Mouse (Mus musculus) gastrocnemius, postnatal 4 days (tissue): ENCODE data around the gene Atp5e. TPM values are rescaled to one million over a fixed set of nuclear protein-coding genes. Genes with fewer than 3 reads are reported as not detected.

Source experiments
- DNase-seq, 2 experiments: peaks; one replicate each; pipeline ENCODE4 v3.0.0; 2021 to 2022; ENCODE audit warnings: low spot score in 2 of 2, mixed read lengths in 2 of 2
- long read RNA-seq, 2 experiments: library from polyadenylated mRNA; stranded (forward); transcript quantifications; one replicate each; pipeline ENCODE4 v2.0.0; 2021
- total RNA-seq, 2 experiments: library from RNA; stranded (reverse); gene quantifications; 2 replicates each; pipeline ENCODE4 v1.2.3; 2021

Atp5e gene
- total RNA-seq, result 100 to 1,000 TPM; 771 to 884 TPM
- long read RNA-seq, experiment 1, transcript Atp5e-201 (3 exons, 421 nt), result major isoform, 329 of 332 reads
- long read RNA-seq, experiment 1, partial matches to known transcripts, result 0 of 332 reads
- long read RNA-seq, experiment 1, other reads (novel, unspliced or antisense), result 2 of 332 reads
- long read RNA-seq, experiment 2, transcript Atp5e-201 (3 exons, 421 nt), result major isoform, 430 of 432 reads
- long read RNA-seq, experiment 2, partial matches to known transcripts, result 0 of 432 reads
- long read RNA-seq, experiment 2, other reads (novel, unspliced or antisense), result 2 of 432 reads

GRCm38 (mm10) chr2:174463789-174464523, at the start of gene Atp5e:
Gene Atp5e, minus strand, starts transcription at chr2:174464105.
- DNase-seq, result peak; percentile 90 to 94

- no peak for DNase-seq
Measured at GRCm38 (mm10) chr2:174509825-174510224, 45.9 kb upstream of the Atp5e start.

- no peak for DNase-seq
Measured at GRCm38 (mm10) chr2:174507998-174508397, 44.1 kb upstream of the Atp5e start.

- DNase-seq, result no peak
Measured at GRCm38 (mm10) chr2:174502831-174503460, 39.0 kb upstream of the Atp5e start.

GRCm38 (mm10) chr2:174502321-174502720, 38.4 kb upstream of the Atp5e start:
- no peak for DNase-seq

GRCm38 (mm10) chr2:174501517-174501916, 37.6 kb upstream of the Atp5e start:
- no peak for DNase-seq

- DNase-seq, result no peak
Measured at GRCm38 (mm10) chr2:174500814-174501503, 37.1 kb upstream of the Atp5e start.

GRCm38 (mm10) chr2:174492858-174493257, 29.0 kb upstream of the Atp5e start:
- DNase-seq, result no peak

- DNase-seq, result no peak
Measured at GRCm38 (mm10) chr2:174487005-174487404, 23.1 kb upstream of the Atp5e start.

GRCm38 (mm10) chr2:174478746-174479145, 14.8 kb upstream of the Atp5e start:
- DNase-seq, result no peak

- no peak for DNase-seq
Measured at GRCm38 (mm10) chr2:174477543-174478319, 13.8 kb upstream of the Atp5e start.

GRCm38 (mm10) chr2:174473550-174473927, 9.6 kb upstream of the Atp5e start:
- no peak for DNase-seq

- DNase-seq, result peak; percentile 99 to 100
Measured at GRCm38 (mm10) chr2:174472818-174473549, 9.1 kb upstream of the Atp5e start, which contains the start of gene Prelid3b. Gene Prelid3b, minus strand, starts transcription at chr2:174473081.

GRCm38 (mm10) chr2:174472407-174472806, 8.5 kb upstream of the Atp5e start:
- no peak for DNase-seq

GRCm38 (mm10) chr2:174470786-174471405, 7.0 kb upstream of the Atp5e start:
- no peak for DNase-seq

GRCm38 (mm10) chr2:174470333-174470732, 6.4 kb upstream of the Atp5e start:
- no peak for DNase-seq

- no peak for DNase-seq
Measured at GRCm38 (mm10) chr2:174463370-174463769, 535 bp downstream of the Atp5e start.

GRCm38 (mm10) chr2:174459365-174459764, 4.5 kb downstream of the Atp5e start:
- no peak for DNase-seq

GRCm38 (mm10) chr2:174453681-174454080, 10.2 kb downstream of the Atp5e start:
- no peak for DNase-seq

GRCm38 (mm10) chr2:174450353-174450752, 13.6 kb downstream of the Atp5e start, which contains the start of gene Tubb1:
Gene Tubb1, plus strand, starts transcription at chr2:174450695.
- DNase-seq, result no peak
